Mouse (Mus musculus) megakaryocyte progenitor cell, adult 5-6 weeks (primary cell): ENCODE data around the gene Pbld2. TPM values are rescaled to one million over a fixed set of nuclear protein-coding genes. Genes with fewer than 3 reads are reported as not detected.

Experiments used
- total RNA-seq, 2 experiments: library from RNA; stranded (forward) in 1 of 2; stranded (reverse) in 1 of 2; fragments of 157-497, 149-512 nt in 1 of 2; fragments of 200-1000 nt in 1 of 2; gene quantifications; 2 replicates each; pipeline versions ENCODE4 v1.2.3 to v1.2.4; 2015 to 2017

Pbld2 gene
- total RNA-seq, 2 experiments from 2014 or later = not detected

Other genes with a start within 250 kb of the Pbld2 start
- gene Ccar1, start 232.0 kb upstream of the Pbld2 start, total RNA-seq (2015) = 123 and 174 TPM in 2 replicates
- 101 and 138 TPM in 2 replicates for gene Ccar1, start 232.0 kb upstream of the Pbld2 start, total RNA-seq (2017)
- 12.1 and 17.9 TPM in 2 replicates for gene Tet1, start 115.3 kb upstream of the Pbld2 start, total RNA-seq (2015)
- 9.5 and 12.0 TPM in 2 replicates for gene Tet1, start 115.3 kb upstream of the Pbld2 start, total RNA-seq (2017)
- 19.3 and 21.0 TPM in 2 replicates for gene Slc25a16, start 103.7 kb upstream of the Pbld2 start, total RNA-seq (2015)
- gene Slc25a16, start 103.7 kb upstream of the Pbld2 start, total RNA-seq (2017) = 16.6 and 18.0 TPM in 2 replicates
- 42.7 and 47.7 TPM in 2 replicates for gene Dna2, start 77.3 kb upstream of the Pbld2 start, total RNA-seq (2015)
- gene Dna2, start 77.3 kb upstream of the Pbld2 start, total RNA-seq (2017) = 49.9 and 53.8 TPM in 2 replicates
- 5.1 and 5.6 TPM in 2 replicates for gene Rufy2, start 44.1 kb upstream of the Pbld2 start, total RNA-seq (2015)
- gene Rufy2, start 44.1 kb upstream of the Pbld2 start, total RNA-seq (2017) = 6.0 and 6.5 TPM in 2 replicates
- 20.2 and 28.5 TPM in 2 replicates for gene Hnrnph3, start 98 bp upstream of the Pbld2 start, total RNA-seq (2015)
- 23.9 and 51.9 TPM in 2 replicates for gene Hnrnph3, start 98 bp upstream of the Pbld2 start, total RNA-seq (2017)
- 0.27 and 0.32 TPM in 2 replicates for gene Pbld1, start 35.8 kb downstream of the Pbld2 start, total RNA-seq (2015)
- gene Pbld1, start 35.8 kb downstream of the Pbld2 start, total RNA-seq (2017) = 0.17 TPM in 1 of 2 replicates, not detected in the other
- not detected in 2 replicates for gene Atoh7, start 75.3 kb downstream of the Pbld2 start, total RNA-seq (2015)
- gene Atoh7, start 75.3 kb downstream of the Pbld2 start, total RNA-seq (2017) = not detected in 2 replicates
- gene Mypn, start 179.6 kb downstream of the Pbld2 start, total RNA-seq (2015) = not detected in 2 replicates
- gene Mypn, start 179.6 kb downstream of the Pbld2 start, total RNA-seq (2017) = not detected in 2 replicates
- gene Herc4, start 219.5 kb downstream of the Pbld2 start, total RNA-seq (2015) = 84.0 and 88.0 TPM in 2 replicates
- gene Herc4, start 219.5 kb downstream of the Pbld2 start, total RNA-seq (2017) = 56.3 and 59.2 TPM in 2 replicates